Mouse (Mus musculus) CH12.LX (cell line): Measurements from ENCODE around the gene Moap1. TPM values are rescaled to one million over a fixed set of nuclear protein-coding genes. Genes with fewer than 3 reads are reported as not detected.

ENCODE experiments used
- DNase-seq: peaks from one replicate; pipeline ENCODE4 v3.0.0-alpha.2; 2013; ENCODE audit errors: extremely low read depth
- H3K27ac ChIP-seq: 2 replicates; pipeline ENCODE4 v1.5.1; 2012; ENCODE audit warnings: low read depth, mild to moderate bottlenecking, control low read depth, moderate library complexity; ENCODE audit not compliant: insufficient read depth
- H3K27me3 ChIP-seq: replicated peaks from 2 replicates; pipeline ENCODE3; 2012; ENCODE audit warnings: inconsistent platforms
- H3K36me3 ChIP-seq, 2 experiments: replicated peaks in 1 of 2; 2 replicates each; pipeline versions ENCODE3 to v1.6.1; 2012; ENCODE audit warnings: inconsistent platforms in 1 of 2, low read length in 1 of 2, mild to moderate bottlenecking in 1 of 2, mixed read lengths in 1 of 2, moderate library complexity in 1 of 2; ENCODE audit not compliant: control insufficient read depth in 1 of 2, insufficient read depth in 1 of 2
- H3K4me1 ChIP-seq, 2 experiments: 2 replicates each; pipeline ENCODE4 v1.6.1; 2012; ENCODE audit warnings: inconsistent platforms in 1 of 2, moderate library complexity in 1 of 2; ENCODE audit not compliant: insufficient read depth in 2 of 2, control insufficient read depth in 1 of 2
- H3K4me2 ChIP-seq: 2 replicates; pipeline ENCODE4 v1.6.1; 2012; ENCODE audit warnings: low read depth, mild to moderate bottlenecking, control low read depth; ENCODE audit not compliant: poor library complexity, insufficient read depth, severe bottlenecking
- H3K4me3 ChIP-seq, 3 experiments: fragments of 150-350 bp in 1 of 3; sonication (generic) in 1 of 3; replicated peaks in 1 of 3; 2 replicates each; pipeline versions ENCODE3 to v1.5.1; 2011 to 2012; ENCODE audit warnings: low read depth in 2 of 3, low read length in 2 of 3, mild to moderate bottlenecking in 2 of 3, moderate library complexity in 2 of 3, control low read depth in 1 of 3, improper control_type of control experiment in 1 of 3, inconsistent platforms in 1 of 3, mixed read lengths in 1 of 3; ENCODE audit not compliant: poor library complexity in 1 of 3
- H3K79me2 ChIP-seq: replicated peaks from 2 replicates; pipeline ENCODE4 v1.6.1; 2012; ENCODE audit warnings: mild to moderate bottlenecking, moderate library complexity; ENCODE audit not compliant: control insufficient read depth, poor library complexity, insufficient read depth, severe bottlenecking; ENCODE audit errors: extremely low read depth
- H3K9ac ChIP-seq: 2 replicates; pipeline ENCODE4 v1.6.1; 2012; ENCODE audit warnings: low read depth, mild to moderate bottlenecking, control low read depth, moderate library complexity; ENCODE audit not compliant: insufficient read depth
- H3K9me3 ChIP-seq: replicated peaks from 2 replicates; pipeline ENCODE3; 2012; ENCODE audit warnings: low read length, inconsistent platforms, mixed read lengths
- E2F4 ChIP-seq: IDR thresholded peaks from 2 replicates; pipeline ENCODE4 v1.6.1; 2011; ENCODE audit warnings: low read depth, low read length, improper control_type of control experiment; ENCODE audit not compliant: insufficient replicate concordance
- ELF1 ChIP-seq: IDR thresholded peaks from 2 replicates; pipeline ENCODE4 v1.6.1; 2014; ENCODE audit warnings: low read depth, mild to moderate bottlenecking, inconsistent platforms, low read length, improper control_type of control experiment
- EP300 ChIP-seq: IDR thresholded peaks from 2 replicates; pipeline ENCODE4 v1.6.1; 2011; ENCODE audit warnings: low read length, improper control_type of control experiment
- ETS1 ChIP-seq: conservative IDR thresholded peaks from 2 replicates; pipeline ENCODE4 v1.6.1; 2012; ENCODE audit warnings: low read depth, mild to moderate bottlenecking, inconsistent platforms, low read length, improper control_type of control experiment, moderate library complexity
- IRF4 ChIP-seq: IDR thresholded peaks from 2 replicates; pipeline ENCODE4 v1.6.1; 2014; ENCODE audit warnings: low read depth, mild to moderate bottlenecking, inconsistent platforms, low read length, improper control_type of control experiment
- MAZ ChIP-seq: IDR thresholded peaks from 2 replicates; pipeline ENCODE4 v1.6.1; 2012; ENCODE audit warnings: low read depth, mild to moderate bottlenecking, inconsistent platforms, low read length, improper control_type of control experiment, moderate library complexity
- MXI1 ChIP-seq: IDR thresholded peaks from 2 replicates; pipeline ENCODE4 v1.6.1; 2011; ENCODE audit warnings: mild to moderate bottlenecking, low read depth, low read length, improper control_type of control experiment
- NRF1 ChIP-seq: IDR thresholded peaks from 2 replicates; pipeline ENCODE4 v1.6.1; 2014; ENCODE audit warnings: low read depth, mild to moderate bottlenecking, inconsistent platforms, low read length, improper control_type of control experiment, moderate library complexity
- SIN3A ChIP-seq: IDR thresholded peaks from 2 replicates; pipeline ENCODE4 v1.6.1; 2012; ENCODE audit warnings: low read length, improper control_type of control experiment, inconsistent platforms
- SMC3 ChIP-seq: IDR thresholded peaks from 2 replicates; pipeline ENCODE4 v1.6.1; 2011; ENCODE audit warnings: low read depth, low read length, improper control_type of control experiment
- TBP ChIP-seq: conservative IDR thresholded peaks from 2 replicates; pipeline ENCODE4 v1.6.1; 2011; ENCODE audit warnings: low read depth, low read length, improper control_type of control experiment
- USF1 ChIP-seq: IDR thresholded peaks from 2 replicates; pipeline ENCODE4 v1.6.1; 2014; ENCODE audit warnings: low read depth, mild to moderate bottlenecking, inconsistent platforms, low read length, improper control_type of control experiment
- USF2 ChIP-seq: conservative IDR thresholded peaks from 2 replicates; pipeline ENCODE4 v1.6.1; 2011; ENCODE audit warnings: low read depth, low read length, improper control_type of control experiment
- ZC3H11A ChIP-seq: IDR thresholded peaks from 2 replicates; pipeline ENCODE4 v1.6.1; 2012; ENCODE audit warnings: low read depth, mild to moderate bottlenecking, inconsistent platforms, low read length, improper control_type of control experiment
- ZKSCAN1 ChIP-seq: IDR thresholded peaks from 2 replicates; pipeline ENCODE4 v1.6.1; 2012; ENCODE audit warnings: low read depth, inconsistent platforms, low read length, improper control_type of control experiment, borderline replicate concordance
- ZNF384 ChIP-seq: IDR thresholded peaks from 2 replicates; pipeline ENCODE4 v1.6.1; 2012; ENCODE audit warnings: low read depth, low read length, improper control_type of control experiment, inconsistent platforms
- dilution Hi-C: fragments of 300-500 bp; cut with MboI; formaldehyde crosslinking; loops from 2 replicates; pipeline ENCODE4 v1.14.3; 2020; ENCODE audit warnings: low sequenced_read_pairs; ENCODE audit not compliant: extremely low pct_unique_long_range_greater_than_20kb, extremely low pct_ligation_motif_present
- in situ Hi-C: fragments of 300-500 bp; cut with MboI; formaldehyde crosslinking; loops from 3 replicates; pipeline ENCODE4 v1.14.3; 2019; ENCODE audit warnings: low sequenced_read_pairs, low pct_ligation_motif_present, low pct_unique_long_range_greater_than_20kb, mixed read lengths
- polyA plus RNA-seq: library from polyadenylated mRNA; unstranded; fragments of >175 nt; gene quantifications from 2 replicates; pipeline ENCODE4 v1.2.1, GENCODE M21; 2012; ENCODE audit warnings: low read depth; ENCODE audit not compliant: insufficient read length
- total RNA-seq, 2 experiments: library from RNA; depleted of rRNA; stranded (reverse); fragments of 300-350 nt in 1 of 2; fragments of >200 nt in 1 of 2; gene quantifications; 2 replicates each; pipeline ENCODE4 v1.2.3; 2012 to 2014

The Moap1 gene
- total and polyA plus RNA-seq, 3 experiments, result 5.5 to 7.1 (median 6.1) TPM

DNA sequence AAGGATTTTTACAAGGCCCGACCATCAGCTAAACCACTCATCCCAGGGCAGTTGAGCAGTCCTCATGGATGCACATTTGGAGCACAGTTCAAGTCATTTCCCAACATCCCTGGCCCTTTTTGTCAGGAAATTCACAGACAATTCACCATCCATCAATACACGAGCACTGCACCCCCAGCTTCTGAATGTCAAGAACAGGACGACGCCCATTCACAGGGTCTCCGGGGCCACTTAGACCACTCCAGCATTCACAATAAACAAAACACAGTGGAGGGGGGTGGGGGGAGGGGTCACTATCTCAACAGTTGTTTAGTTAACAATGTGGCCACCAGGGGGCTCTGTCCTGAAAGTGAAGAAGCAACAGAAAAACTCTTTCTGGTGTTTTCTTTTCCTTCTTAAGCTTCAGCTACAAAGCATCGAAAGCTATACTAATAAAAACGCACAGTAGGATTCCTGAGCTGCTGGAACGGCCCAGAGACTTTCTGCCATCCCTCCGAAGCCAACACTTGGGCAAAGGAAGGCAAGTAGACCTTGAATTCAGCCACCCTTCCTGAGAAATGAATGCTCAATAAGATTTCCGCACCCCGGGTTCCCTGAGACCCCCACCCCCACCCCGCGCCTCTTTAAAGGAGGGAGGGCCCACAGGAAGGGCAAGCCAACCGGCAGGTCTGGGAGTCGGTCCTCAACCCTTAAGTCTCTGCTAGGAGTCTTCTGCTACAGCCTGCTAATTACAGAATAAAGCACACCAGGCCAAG, 40.9 kb downstream of the Moap1 start (continued):
- peak; percentile 83; the same call in 1 of the 2 replicates for TF ChIP-seq MAZ
- TF ChIP-seq SMC3, result peak; percentile 66
- TF ChIP-seq E2F4, result no peak

- Histone ChIP-seq H3K9me3 (no peaks in the 10 kb centered on the region), H3K27me3 (peaks cover 1% of the 10 kb centered on the region), H3K4me3 (no peak overlapping the region), H3K79me2 (peaks cover 40% of the 10 kb centered on the region)
- dilution Hi-C loops, result no loop called here
- TF ChIP-seq ETS1, result no peak
- no peak for TF ChIP-seq ELF1
- no peak for TF ChIP-seq IRF4
- TF ChIP-seq SMC3, result no peak
- TF ChIP-seq ZC3H11A, result no peak
- TF ChIP-seq, all 38 proteins: peak for 0
- Histone ChIP-seq H3K27ac (no peak overlapping the region), H3K9ac (no peak overlapping the region), H3K4me2 (peak overlapping the region; percentile 13; the same call in 1 of the 2 replicates), H3K4me1 (peaks cover 37 to 65% of the 10 kb centered on the region in 2 experiments), H3K36me3 (peaks cover 0 to 10% of the 10 kb centered on the region in 2 experiments)
- in situ Hi-C loops, result no loop called here
- DNase-seq, result no peak
These were observed 41.7 kb downstream of the Moap1 start for GRCm38 (mm10) chr12:102701691-102702207.

GRCm38 (mm10) chr12:102700453-102700852, 43.0 kb downstream of the Moap1 start:
- no peak for DNase-seq
- Histone ChIP-seq H3K4me3 (no peak overlapping the region), H3K4me2 (no peak overlapping the region), H3K9me3 (no peaks in the 10 kb centered on the region), H3K9ac (no peak overlapping the region), H3K27ac (no peak overlapping the region), H3K36me3 (peaks cover 0 to 10% of the 10 kb centered on the region in 2 experiments), H3K79me2 (peaks cover 41% of the 10 kb centered on the region), H3K4me1 (peaks cover 39 to 70% of the 10 kb centered on the region in 2 experiments), H3K27me3 (no peaks in the 10 kb centered on the region)
- dilution Hi-C loops, result no loop called here
- TF ChIP-seq NRF1 (no peak), ZKSCAN1 (no peak), TBP (no peak), USF2 (no peak), MAZ (no peak), SIN3A (no peak), ZNF384 (no peak), USF1 (no peak), MXI1 (no peak), EP300 (no peak)
- in situ Hi-C loops, result no loop called here
